Mouse (Mus musculus) erythroblast, embryonic 14.5 days (primary cell): Measurements from ENCODE around the gene Frmd4b.

Experiments
- GATA1 ChIP-seq: IDR thresholded peaks from 2 replicates; pipeline ENCODE4 v1.6.1; 2012; ENCODE audit warnings: low read length, inconsistent platforms, mixed read lengths
- TAL1 ChIP-seq: IDR thresholded peaks from 3 replicates; pipeline ENCODE4 v1.6.1; 2012; ENCODE audit warnings: low read length, inconsistent platforms, mixed read lengths

GRCm38 (mm10) chr6:97580479-97581030 is 36.8 kb downstream of the Frmd4b start:
- no peak for TF ChIP-seq TAL1
- no peak for TF ChIP-seq GATA1
